7 mouse cellular contexts compared by ENCODE assay signal in the genomic region with DNA sequence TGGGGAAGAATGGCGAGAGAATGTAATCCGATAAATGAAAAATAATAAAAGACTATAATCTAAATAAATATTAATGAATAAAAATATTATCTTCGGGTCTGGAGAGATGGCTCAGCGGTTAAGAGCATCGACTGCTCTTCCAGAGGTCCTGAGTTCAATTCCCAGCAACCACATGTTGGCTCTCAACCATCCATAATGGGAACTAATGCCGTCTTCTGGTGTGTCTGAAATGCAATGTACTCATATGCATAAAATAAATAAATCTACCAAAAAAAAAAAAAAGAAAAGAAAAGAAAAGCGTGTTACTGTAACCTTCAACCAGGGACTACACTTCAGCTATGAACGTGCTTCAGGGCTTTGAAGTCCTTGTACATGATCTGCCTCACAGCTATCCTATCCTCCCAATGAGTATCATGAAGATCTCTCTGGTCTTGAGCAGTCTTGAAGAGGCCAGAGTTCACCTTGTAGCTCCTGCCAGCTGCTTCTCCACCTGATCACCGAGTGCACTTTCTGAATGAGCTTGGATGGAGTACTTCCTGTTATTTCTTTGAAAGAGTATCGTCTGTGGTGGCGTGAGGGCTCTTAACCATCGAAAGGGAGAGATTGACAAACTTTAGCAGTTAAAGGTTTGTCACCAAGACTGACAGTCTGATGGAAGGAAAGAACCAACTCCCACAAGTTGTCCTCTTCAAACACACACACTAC. TPM values are rescaled to one million over a fixed set of nuclear protein-coding genes. Genes with fewer than 3 reads are reported as not detected.
DNase-seq lines count a peak whose midpoint lies in the region; ATAC-seq lines count a peak whose summit lies in the region.

TSS of gene Tsn (minus strand) at position 118 of the 705 bp plus-strand sequence.

- H3K4me3 ChIP-seq in embryonic facial prominence, embryonic 13.5 days, result peak within 1 kb of the TSS; percentile 81
- H3K4me3 ChIP-seq in heart, embryonic 16.5 days (ENCODE audit: low read length), result peak within 1 kb of the TSS; percentile 94
- peak within 1 kb of the TSS; percentile 80 for H3K4me3 ChIP-seq in midbrain, embryonic 13.5 days (replicated peaks)

- no peaks in the 10 kb centered on the region for H3K27me3 ChIP-seq in embryonic facial prominence, embryonic 13.5 days
- no peaks in the 10 kb centered on the region for H3K27me3 ChIP-seq in heart, embryonic 16.5 days (ENCODE audit: control insufficient read depth, insufficient read depth, low read length)
- no peaks in the 10 kb centered on the region for H3K27me3 ChIP-seq in midbrain, embryonic 13.5 days

- intact Hi-C loops in left cerebral cortex, postnatal 4 days (cut with DNase I), result no loop called here

- peak within 1 kb of the TSS; percentile 91 for H3K9ac ChIP-seq in embryonic facial prominence, embryonic 13.5 days
- H3K9ac ChIP-seq in heart, embryonic 16.5 days (ENCODE audit: low read length), result peak within 1 kb of the TSS; percentile 92
- peak within 1 kb of the TSS; percentile 82 for H3K9ac ChIP-seq in midbrain, embryonic 13.5 days (replicated peaks)

- peaks cover 8% of the 10 kb centered on the region for H3K4me1 ChIP-seq in embryonic facial prominence, embryonic 13.5 days
- H3K4me1 ChIP-seq in heart, embryonic 16.5 days (ENCODE audit: control insufficient read depth, insufficient read depth, low read length), result peaks cover 10% of the 10 kb centered on the region
- H3K4me1 ChIP-seq in midbrain, embryonic 13.5 days (replicated peaks), result peaks cover 8% of the 10 kb centered on the region

- peak within 1 kb of the TSS; percentile 79 for H3K4me2 ChIP-seq in embryonic facial prominence, embryonic 13.5 days
- peak within 1 kb of the TSS; percentile 75 for H3K4me2 ChIP-seq in heart, embryonic 16.5 days (ENCODE audit: low read depth, low read length)
- peak within 1 kb of the TSS; percentile 63 for H3K4me2 ChIP-seq in midbrain, embryonic 13.5 days (replicated peaks)

- peak; percentile 12 for DNase-seq in 3T3-L1 (ENCODE audit: low read depth, low spot score)
- DNase-seq in CD4-positive, CD25-positive, alpha-beta regulatory T cell, adult 2 months (ENCODE audit: low read depth, low spot score), result peak; percentile 20
- no peak for DNase-seq in left cerebral cortex, postnatal 4 days
- DNase-seq in frontal cortex, postnatal 10 days (ENCODE audit: low spot score in 2 of 2), result no peak

- no peaks in the 10 kb centered on the region for H3K9me3 ChIP-seq in embryonic facial prominence, embryonic 13.5 days
- H3K9me3 ChIP-seq in heart, embryonic 16.5 days (replicated peaks; ENCODE audit: control insufficient read depth, low read length), result no peaks in the 10 kb centered on the region
- H3K9me3 ChIP-seq in midbrain, embryonic 13.5 days, result no peaks in the 10 kb centered on the region

- H3K27ac ChIP-seq in embryonic facial prominence, embryonic 13.5 days, result peak within 1 kb of the TSS; percentile 94
- peak within 1 kb of the TSS; percentile 93 for H3K27ac ChIP-seq in heart, embryonic 16.5 days (ENCODE audit: low read length)
- H3K27ac ChIP-seq in midbrain, embryonic 13.5 days, result peak within 1 kb of the TSS; percentile 91

- H3K36me3 ChIP-seq in embryonic facial prominence, embryonic 13.5 days, result peaks cover 8% of the 10 kb centered on the region
- peaks cover under 1% of the 10 kb centered on the region for H3K36me3 ChIP-seq in heart, embryonic 16.5 days (ENCODE audit: control insufficient read depth, insufficient read depth)
- peaks cover 7% of the 10 kb centered on the region for H3K36me3 ChIP-seq in midbrain, embryonic 13.5 days

- WGBS in embryonic facial prominence, embryonic 13.5 days, result 51% methylated on average over 12 of the region's 12 CpGs
- 49% methylated on average over 12 of the region's 12 CpGs for WGBS in heart, embryonic 16.5 days
- WGBS in midbrain, embryonic 13.5 days, result 59% methylated on average over 12 of the region's 12 CpGs

- no peak for ATAC-seq in embryonic facial prominence, embryonic 13.5 days (ENCODE audit: insufficient number of reproducible peaks, insufficient read depth, low FRiP score, low TSS enrichment, low read depth)
- no peak for ATAC-seq in heart, embryonic 16.5 days (replicated peaks; ENCODE audit: extremely low read depth, insufficient read depth, low FRiP score)
- peak; percentile 35 for ATAC-seq in midbrain, embryonic 13.5 days

RNA-seq across cellular contexts. Expression of gene Tsn, which starts in this region (rescaled TPM):
- 359 and 377 TPM in 2 replicates for polyA plus RNA-seq in embryonic facial prominence, embryonic 13.5 days (2015; fragmentation: Nextera tagmentation; extraction: Ambion mirVana)
- 172 and 176 TPM in 2 replicates for polyA plus RNA-seq in heart, embryonic 16.5 days (2015; fragmentation: Nextera tagmentation; extraction: Ambion mirVana)
- total RNA-seq in left cerebral cortex, postnatal 4 days (2021), result 100 to 1,000 TPM; 179 to 180 TPM
- 441 and 488 TPM in 2 replicates for polyA plus RNA-seq in midbrain, embryonic 13.5 days (2015; fragmentation: Nextera tagmentation; extraction: Ambion mirVana)

Comparison
In these comparisons a context has a peak if more than half of its experiments do, and no peak if none do; other contexts are left out.
1. DNase-seq: peak in 3T3-L1 (single experiment) and CD4-positive, CD25-positive, alpha-beta regulatory T cell, adult 2 months (single experiment); none in left cerebral cortex, postnatal 4 days (single experiment) and frontal cortex, postnatal 10 days (0 of 2).
2. Peak in every context shown above with its lines, with median percentiles within 50 percentile points of each other: H3K27ac ChIP-seq, H3K4me2 ChIP-seq, H3K4me3 ChIP-seq and H3K9ac ChIP-seq.